Comparison of ENCODE assay signal across 21 mouse cellular contexts in genomic region chr16:36735421-36735820, GRCm38 (mm10). TPM values are rescaled to one million over a fixed set of nuclear protein-coding genes. Genes with fewer than 3 reads are reported as not detected.
A peak's percentile ranks its signal among the peaks of the same experiment; 100 is the strongest.
DNase-seq lines count a peak whose midpoint lies in the region; ATAC-seq and TF ChIP-seq lines count a peak whose summit lies in the region.
"Had no signal": no experiment of that assay in that cellular context is flagged by ENCODE, and none has a peak within 500 bp of the region (broad histone marks: within the 10 kb centered on the region; RNA-seq: fewer than 3 reads in every experiment).

No protein-coding gene starts in this region.

- 91% methylated on average over 3 of the region's 3 CpGs for WGBS in kidney, embryonic 15.5 days
- WGBS in lung, embryonic 14.5 days = 69% methylated on average over 3 of the region's 3 CpGs

- no peaks in the 10 kb centered on the region for H3K9me3 ChIP-seq in kidney, embryonic 15.5 days (replicated peaks)
- H3K9me3 ChIP-seq in lung, embryonic 14.5 days (ENCODE audit: low read depth, low read length) = no peaks in the 10 kb centered on the region
- H3K9me3 ChIP-seq: embryonic facial prominence, embryonic 10.5 days; limb, embryonic 13.5 days had no signal

- no peaks in the 10 kb centered on the region for H3K36me3 ChIP-seq in kidney, embryonic 15.5 days
- no peaks in the 10 kb centered on the region for H3K36me3 ChIP-seq in lung, embryonic 14.5 days (ENCODE audit: insufficient read depth)
- H3K36me3 ChIP-seq: embryonic facial prominence, embryonic 10.5 days; limb, embryonic 13.5 days had no signal

- DNase-seq in kidney, adult 11 months = peak; percentile 55
- DNase-seq in A20 (ENCODE audit: low read depth, low spot score) = peak; percentile 51
- peak; percentile 80 for DNase-seq in kidney, adult 9 months
- no peak for DNase-seq in lung, embryonic 14.5 days
- DNase-seq in right cerebral cortex, postnatal 4 days = no peak
- no peak for DNase-seq in heart, postnatal 36 days
- no peak for DNase-seq in gastrocnemius, adult 18-20 months (ENCODE audit: low spot score)
- DNase-seq: adrenal gland, postnatal 25 days; cerebellum, postnatal 25 days; gastrocnemius, postnatal 10 days; layer of hippocampus, adult 9-11 months; midbrain, embryonic 14.5 days; right cerebral cortex, postnatal 25 days had no signal

- H3K27ac ChIP-seq in kidney, embryonic 15.5 days = no peak overlapping the region
- H3K27ac ChIP-seq in lung, embryonic 14.5 days (ENCODE audit: low read depth) = no peak overlapping the region
- H3K27ac ChIP-seq: embryonic facial prominence, embryonic 10.5 days; limb, embryonic 13.5 days had no signal

- intact Hi-C loops in heart, postnatal 36 days (cut with DNase I) = no loop called here

- no peak overlapping the region for H3K4me2 ChIP-seq in kidney, embryonic 15.5 days
- no peak overlapping the region for H3K4me2 ChIP-seq in lung, embryonic 14.5 days
- H3K4me2 ChIP-seq: limb, embryonic 13.5 days had no signal

- H3K4me1 ChIP-seq in kidney, embryonic 15.5 days = no peaks in the 10 kb centered on the region
- H3K4me1 ChIP-seq in lung, embryonic 14.5 days (ENCODE audit: insufficient read depth) = no peaks in the 10 kb centered on the region
- H3K4me1 ChIP-seq: embryonic facial prominence, embryonic 10.5 days had no signal

- H3K27me3 ChIP-seq in kidney, embryonic 15.5 days = no peaks in the 10 kb centered on the region
- H3K27me3 ChIP-seq in lung, embryonic 14.5 days (ENCODE audit: insufficient read depth, low read length) = no peaks in the 10 kb centered on the region
- H3K27me3 ChIP-seq: limb, embryonic 13.5 days had no signal

- H3K4me3 ChIP-seq in kidney, embryonic 15.5 days (replicated peaks) = no peak overlapping the region
- H3K4me3 ChIP-seq in lung, embryonic 14.5 days (ENCODE audit: low read depth, low read length) = no peak overlapping the region
- H3K4me3 ChIP-seq: embryonic facial prominence, embryonic 10.5 days; erythroblast, embryonic 14.5 days; limb, embryonic 13.5 days had no signal

- ATAC-seq in kidney, embryonic 15.5 days (replicated peaks; ENCODE audit: low FRiP score) = no peak
- no peak for ATAC-seq in lung, embryonic 14.5 days (ENCODE audit: insufficient read depth)
- ATAC-seq: forebrain, embryonic 16.5 days had no signal

- H3K9ac ChIP-seq in kidney, embryonic 15.5 days = no peak overlapping the region
- H3K9ac ChIP-seq in lung, embryonic 14.5 days = no peak overlapping the region
- H3K9ac ChIP-seq: limb, embryonic 13.5 days had no signal

- TF ChIP-seq CTCF in lung, embryonic 14.5 days (IDR thresholded peaks at IDR 0.05; ENCODE audit: low read depth) = peak; percentile 34; the same call in 1 of the 2 replicates

RNA-seq across cellular contexts. Expression of gene Ildr1, which starts 41.6 kb away (rescaled TPM):
- 4.8 and 6.8 TPM in 2 replicates for polyA plus RNA-seq in kidney, embryonic 15.5 days (2015; fragmentation: Nextera tagmentation; extraction: Ambion mirVana)
- 4.3 and 4.6 TPM in 2 replicates for polyA plus RNA-seq in lung, embryonic 14.5 days (2014; fragmentation: Nextera tagmentation; extraction: Ambion mirVana)
- not detected for total RNA-seq in heart, postnatal 36 days (2021)
- under 1 TPM; 0.11 to 0.28 TPM for total RNA-seq in gastrocnemius, adult 18-20 months (2021)
- total RNA-seq: adrenal gland, postnatal 25 days; heart, postnatal 25 days; MEL had no signal
- polyA plus RNA-seq: C2C12; erythroblast, embryonic 14.5 days had no signal

RNA-seq across cellular contexts. Expression of gene Slc15a2, which starts 49.3 kb away (rescaled TPM):
- polyA plus RNA-seq in kidney, embryonic 15.5 days (2015; fragmentation: Nextera tagmentation; extraction: Ambion mirVana) = 18.0 and 18.9 TPM in 2 replicates
- 28.1 and 33.2 TPM in 2 replicates for polyA plus RNA-seq in lung, embryonic 14.5 days (2014; fragmentation: Nextera tagmentation; extraction: Ambion mirVana)
- 1 to 10 TPM; 1.4 to 2.8 TPM for total RNA-seq in heart, postnatal 36 days (2021)
- total RNA-seq in gastrocnemius, adult 18-20 months (2021) = 1 to 10 TPM; 1.5 to 2.2 TPM
- total RNA-seq: MEL had no signal
- polyA plus RNA-seq: C2C12; erythroblast, embryonic 14.5 days had no signal

Comparison
In these comparisons a context has a peak if more than half of its experiments do, and no peak if none do; other contexts are left out.
1. DNase-seq: peak in kidney, adult 11 months (single experiment), A20 (single experiment) and kidney, adult 9 months (single experiment); none in lung, embryonic 14.5 days (single experiment), right cerebral cortex, postnatal 4 days (single experiment), heart, postnatal 36 days (0 of 2) and gastrocnemius, adult 18-20 months (single experiment).